Mouse (Mus musculus) right cerebral cortex, postnatal 10 days (tissue): ENCODE measurements at regions not wholly inside any gene's neighbourhood (a gene's known extent, or its start where the extent isn't known, plus 50 kb on each side); places are given as distances from the start of the nearest gene placed in this dataset.

Experiments used
- DNase-seq, 2 experiments: peaks; one replicate each; pipeline ENCODE4 v3.0.0; 2021; ENCODE audit warnings: low spot score in 2 of 2

DNA sequence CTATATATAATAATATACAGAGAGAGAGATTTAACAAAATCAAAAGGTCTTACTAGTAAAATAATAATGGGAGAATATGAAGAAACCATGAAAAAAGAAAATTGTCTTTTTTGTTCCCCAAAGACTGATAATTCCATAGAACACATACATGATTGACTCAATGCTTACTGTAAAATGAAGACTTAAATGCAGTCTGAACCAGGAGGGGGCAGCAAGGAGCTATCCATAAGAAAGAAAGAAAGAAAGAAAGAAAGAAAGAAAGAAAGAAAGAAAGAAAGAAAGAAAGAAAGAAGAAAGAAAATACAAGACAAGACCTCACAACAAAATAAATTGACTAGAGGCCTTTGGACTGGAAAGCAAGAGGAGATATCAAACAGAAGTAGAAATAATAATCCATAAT, 868.8 kb upstream of the Acvr2a start:
- DNase-seq, result no peak

GRCm38 (mm10) chr2:47991132-47991531, 822.8 kb upstream of the Acvr2a start:
- no peak for DNase-seq

- DNase-seq, result no peak
Measured at GRCm38 (mm10) chr2:47994185-47994584, 819.7 kb upstream of the Acvr2a start.

- DNase-seq, result no peak
Measured at GRCm38 (mm10) chr2:48001230-48001629, 812.7 kb upstream of the Acvr2a start.

DNA sequence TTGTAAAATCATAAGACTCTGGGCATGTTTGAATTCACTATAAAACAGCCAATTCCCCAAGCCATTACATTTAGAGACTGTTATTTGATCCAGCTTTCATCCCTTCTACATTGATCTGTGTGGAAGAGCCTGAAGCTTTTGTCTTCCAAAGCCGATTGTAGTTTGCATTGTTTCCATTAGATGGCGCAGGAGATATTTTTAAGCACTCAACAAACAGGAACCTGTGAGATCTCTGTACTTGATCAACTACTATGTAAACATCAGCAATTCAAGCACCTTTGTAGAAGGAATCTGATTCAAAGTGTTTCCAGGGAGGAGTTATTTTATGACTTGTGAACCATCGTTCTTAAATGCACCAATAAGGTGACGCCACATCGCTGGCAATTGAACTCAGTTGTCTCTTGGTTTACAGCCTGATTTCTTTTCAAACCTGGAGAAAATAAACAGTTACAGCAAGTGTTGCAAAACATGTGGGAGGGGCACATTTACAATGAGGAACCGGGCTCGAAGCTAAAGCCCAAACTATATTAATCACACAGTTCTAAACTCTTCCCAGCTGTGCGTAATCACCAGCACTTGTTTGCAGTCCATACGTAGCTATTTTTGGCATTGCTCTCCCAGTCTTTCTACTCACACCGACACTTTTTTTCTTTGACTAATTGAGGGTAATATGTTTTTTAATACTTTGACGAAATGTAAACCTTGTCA, 812.0 kb upstream of the Acvr2a start:
- peak; percentile 46 to 59 for DNase-seq

GRCm38 (mm10) chr2:48010308-48010707, 803.6 kb upstream of the Acvr2a start:
- DNase-seq, result no peak

DNA sequence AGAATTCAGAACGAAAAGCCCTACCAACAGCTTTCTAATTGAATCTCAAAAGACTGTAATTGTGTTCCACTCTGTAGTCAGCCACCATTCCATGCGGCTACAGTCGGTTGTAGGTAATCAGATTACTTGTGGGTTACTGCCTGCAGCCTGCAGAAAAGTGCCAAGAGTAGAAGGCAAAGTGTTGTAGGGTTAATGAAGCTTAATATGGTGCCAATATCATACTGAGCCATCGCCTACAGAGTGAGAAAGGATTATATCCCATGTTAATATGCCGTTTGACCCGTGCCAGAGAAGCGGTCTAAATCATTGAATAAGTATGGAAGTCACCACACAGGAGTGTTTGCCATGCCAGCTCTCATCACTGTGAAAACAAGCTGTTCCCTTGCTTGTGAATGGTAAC, 786.4 kb upstream of the Acvr2a start:
- DNase-seq, result no peak

GRCm38 (mm10) chr2:48061375-48061774, 752.5 kb upstream of the Acvr2a start:
- DNase-seq, result no peak

GRCm38 (mm10) chr2:48063436-48063835, 750.5 kb upstream of the Acvr2a start:
- DNase-seq, result peak; percentile 54 to 56

- DNase-seq, result no peak
Measured at GRCm38 (mm10) chr2:48065162-48065561, 748.7 kb upstream of the Acvr2a start.

- no peak for DNase-seq
Measured at GRCm38 (mm10) chr2:48082120-48082799, 731.6 kb upstream of the Acvr2a start.

- no peak for DNase-seq
Measured at GRCm38 (mm10) chr2:48098287-48098686, 715.6 kb upstream of the Acvr2a start.

DNA sequence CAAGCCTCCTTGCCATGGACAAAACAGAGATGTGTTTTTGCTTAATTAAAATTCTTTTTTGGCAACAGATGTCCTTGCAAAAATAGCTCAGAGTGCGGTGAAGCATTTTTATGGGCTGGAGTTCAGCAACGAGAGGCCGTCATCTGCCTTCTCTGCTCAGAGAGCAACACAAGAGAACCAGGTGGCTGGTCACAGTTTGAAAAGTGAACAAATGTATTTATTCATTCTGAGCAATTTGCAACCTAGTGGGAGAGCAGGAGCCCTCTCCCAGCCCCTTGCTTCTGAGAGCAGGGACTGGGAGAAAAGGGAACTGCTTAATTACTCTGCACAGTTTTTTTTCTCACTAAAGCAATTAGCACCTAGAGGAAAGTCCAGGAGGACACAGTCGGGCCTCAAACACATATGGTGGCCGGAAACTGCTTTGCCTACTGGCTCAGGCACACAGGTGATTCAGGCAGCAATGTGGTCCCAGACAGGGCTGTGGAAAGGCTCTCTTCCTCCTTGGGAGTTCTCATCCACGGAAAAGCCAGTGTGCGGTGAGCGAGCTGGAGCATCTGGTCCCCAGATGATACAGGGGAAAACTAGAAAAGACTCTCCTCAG, 714.9 kb upstream of the Acvr2a start:
- peak; percentile 40 to 65 for DNase-seq

GRCm38 (mm10) chr2:48123662-48124061, 690.2 kb upstream of the Acvr2a start:
- peak; percentile 35 to 42 for DNase-seq

- DNase-seq, result no peak
Measured at GRCm38 (mm10) chr2:48138051-48138611, 675.8 kb upstream of the Acvr2a start.

DNA sequence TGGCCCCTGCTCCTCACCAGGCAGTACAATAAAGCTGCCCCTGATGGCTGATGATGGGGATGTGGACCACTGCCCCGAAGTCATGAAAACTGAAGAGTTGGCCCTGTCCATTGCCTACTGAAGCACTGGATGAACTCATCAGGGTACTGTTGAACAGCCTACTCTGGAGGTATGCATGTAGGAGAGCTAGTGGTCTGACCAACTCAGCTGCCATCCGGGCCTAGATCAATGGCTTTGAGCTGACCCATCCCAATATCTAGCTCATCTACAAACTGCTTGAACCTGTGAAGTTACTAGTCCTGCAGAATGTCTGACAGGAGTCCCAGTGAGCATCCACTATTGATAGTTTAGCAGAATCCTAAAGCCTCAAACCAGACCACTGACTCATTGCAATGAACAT, 672.6 kb upstream of the Acvr2a start:
- DNase-seq, result no peak

DNA sequence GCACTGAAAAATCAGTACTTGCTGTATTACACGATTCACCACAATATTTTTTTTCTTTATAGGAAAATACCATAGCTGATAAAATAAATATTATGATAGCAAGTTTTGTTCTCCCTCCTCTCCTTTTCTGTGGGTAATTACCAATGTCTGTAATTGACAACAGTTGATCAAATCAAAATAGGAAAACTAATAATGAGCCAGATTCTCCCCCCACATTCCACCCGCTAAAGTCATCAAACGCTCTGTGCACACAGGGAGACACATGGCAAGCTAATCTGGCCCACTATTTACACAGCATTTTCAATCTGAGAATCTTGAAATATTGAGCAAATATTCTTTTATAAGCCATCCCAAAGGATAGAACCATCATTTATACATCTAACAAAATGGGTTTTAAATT, 659.2 kb upstream of the Acvr2a start:
- no peak for DNase-seq

DNA sequence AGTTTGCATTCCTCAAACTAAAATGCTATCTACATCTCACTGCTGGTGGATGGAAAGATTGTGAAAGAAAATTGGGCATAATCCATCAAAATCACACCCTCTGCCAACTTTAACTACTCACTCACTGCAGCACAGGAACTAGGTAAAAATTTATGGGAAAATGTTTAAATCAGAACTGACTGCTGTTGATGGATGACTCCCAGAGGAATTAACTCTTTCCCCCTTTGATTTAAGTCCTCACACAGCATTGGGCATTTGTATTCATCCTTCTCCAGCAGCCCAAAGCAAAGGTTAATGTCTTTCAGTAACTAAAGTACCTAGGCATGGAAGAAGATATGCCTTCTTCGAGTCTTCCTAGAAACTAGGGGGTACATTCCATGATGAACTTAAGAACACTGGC, 641.3 kb upstream of the Acvr2a start:
- DNase-seq, result no peak

- no peak for DNase-seq
Measured at GRCm38 (mm10) chr2:48186161-48186560, 627.7 kb upstream of the Acvr2a start.

DNA sequence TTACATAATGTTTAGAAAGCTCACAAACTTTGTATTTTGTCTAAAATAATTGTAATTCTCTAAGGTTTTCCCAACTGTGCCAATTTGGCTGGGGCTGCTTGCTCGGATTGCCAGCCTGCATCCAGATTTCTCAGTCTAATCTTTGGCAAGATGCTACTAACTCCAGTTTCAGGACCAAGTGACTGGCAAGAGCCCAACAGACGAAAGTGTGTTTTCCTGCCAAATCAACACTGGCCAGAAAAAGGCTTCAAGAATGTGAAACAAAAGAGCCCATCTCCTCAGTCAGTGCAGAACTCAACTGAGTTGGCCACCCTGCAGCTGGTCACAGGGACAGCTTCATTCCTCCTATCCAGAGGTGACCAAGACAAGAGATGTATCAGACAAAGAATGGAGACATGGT, 627.3 kb upstream of the Acvr2a start:
- peak; percentile 86 to 87 for DNase-seq

GRCm38 (mm10) chr2:48211804-48212203, 602.1 kb upstream of the Acvr2a start:
- DNase-seq, result no peak

DNA sequence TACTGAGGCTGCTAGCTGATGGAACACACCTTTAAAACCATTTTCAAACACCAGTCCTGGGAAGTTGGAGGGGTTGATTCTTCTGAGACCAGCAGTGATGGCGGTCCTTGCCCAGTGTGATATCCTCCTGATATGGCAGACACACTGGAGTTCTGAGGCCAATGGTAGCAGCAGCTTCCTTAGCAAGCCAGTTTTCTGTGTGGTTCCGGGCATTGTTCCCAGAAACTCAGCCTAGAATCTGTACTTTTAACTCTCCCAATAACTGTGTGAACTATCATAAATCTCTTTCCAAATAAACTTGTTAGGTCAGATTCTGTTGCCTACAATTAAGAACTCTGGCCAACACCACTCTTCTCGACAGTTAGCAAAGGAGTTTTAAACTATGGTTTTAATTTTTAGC, 593.1 kb upstream of the Acvr2a start:
- peak; percentile 22 to 23 for DNase-seq
